Mouse (Mus musculus) forebrain, embryonic 15.5 days (tissue): ENCODE results near the gene Igf2r. TPM values are rescaled to one million over a fixed set of nuclear protein-coding genes. Genes with fewer than 3 reads are reported as not detected.
"Not testable (repeated sequence)": the region's sequence is repeated elsewhere in the genome, so short reads cannot be mapped to it uniquely, and the experiment has no call there.

ENCODE experiments used
- ATAC-seq: fragments of 200-750 bp; cut with Nextera tagmentation; replicated peaks from 2 replicates; pipeline ENCODE4 v1.8.0; 2017; ENCODE audit warnings: mild to moderate bottlenecking, moderate TSS enrichment, moderate library complexity
- H3K27ac ChIP-seq: fragments of 300-500 bp; sonication (generic); replicated peaks from 2 replicates; pipeline ENCODE4 v1.5.1; 2015; ENCODE audit warnings: mild to moderate bottlenecking, inconsistent platforms
- H3K27me3 ChIP-seq: fragments of 300-500 bp; sonication (generic); 2 replicates; pipeline ENCODE4 v1.6.1; 2015; ENCODE audit warnings: inconsistent platforms
- H3K36me3 ChIP-seq: fragments of 300-500 bp; sonication (generic); 2 replicates; pipeline ENCODE4 v1.6.1; 2015; ENCODE audit warnings: mild to moderate bottlenecking, inconsistent platforms
- H3K4me1 ChIP-seq: fragments of 300-500 bp; sonication (generic); 2 replicates; pipeline ENCODE4 v1.6.1; 2015; ENCODE audit warnings: inconsistent platforms
- H3K4me2 ChIP-seq: fragments of 300-500 bp; sonication (generic); replicated peaks from 2 replicates; pipeline ENCODE4 v1.6.1; 2015; ENCODE audit warnings: mild to moderate bottlenecking, inconsistent platforms
- H3K4me3 ChIP-seq: fragments of 300-500 bp; sonication (generic); 2 replicates; pipeline ENCODE4 v1.5.1; 2015; ENCODE audit warnings: mild to moderate bottlenecking, inconsistent platforms
- H3K9ac ChIP-seq: fragments of 300-500 bp; sonication (generic); replicated peaks from 2 replicates; pipeline ENCODE4 v1.6.1; 2015; ENCODE audit warnings: mild to moderate bottlenecking, inconsistent platforms
- H3K9me3 ChIP-seq: fragments of 300-500 bp; sonication (generic); 2 replicates; pipeline ENCODE4 v1.6.1; 2016; ENCODE audit warnings: inconsistent platforms
- WGBS: fragments of 180-500 bp; shearing (Covaris S2); methylation state at CpG from one replicate; pipeline ENCODE4 v1.1.7; 2015; ENCODE audit warnings: mixed read lengths; 5-methylcytosine and 5-hydroxymethylcytosine counted together
- polyA plus RNA-seq: library from polyadenylated mRNA; unstranded; fragments of >200 nt; fragmentation: Nextera tagmentation; extraction: Ambion mirVana; gene quantifications from 2 replicates; pipeline ENCODE4 v1.2.1, GENCODE M21; 2015

Igf2r gene
- polyA plus RNA-seq, 1 experiment from 2014 or later, result 11.0 TPM

DNA sequence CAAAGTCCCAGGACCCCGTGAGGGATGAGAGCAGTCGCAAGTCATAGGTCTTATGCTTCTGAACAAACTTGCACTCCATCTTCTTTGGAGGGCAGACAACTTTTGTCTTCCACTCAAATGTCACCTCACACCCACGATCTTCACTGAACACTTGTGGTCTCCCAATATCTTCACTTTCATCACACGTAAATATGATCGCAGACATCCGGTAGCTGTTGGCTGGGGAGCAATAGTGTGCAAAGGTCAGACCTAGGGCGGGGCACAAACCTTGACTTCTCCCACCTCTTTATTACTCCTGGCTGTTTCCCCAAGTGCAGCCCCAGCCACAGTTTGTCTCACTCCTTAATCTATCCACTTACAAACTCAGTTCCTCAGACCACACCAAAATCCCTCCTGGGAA lies 77.6 kb downstream of the Igf2r start:
- Histone ChIP-seq H3K9me3 (no peaks in the 10 kb centered on the region), H3K4me3 (no peak overlapping the region), H3K4me2 (no peak overlapping the region), H3K4me1 (no peaks in the 10 kb centered on the region), H3K27me3 (no peaks in the 10 kb centered on the region), H3K9ac (no peak overlapping the region), H3K27ac (no peak overlapping the region), H3K36me3 (peaks cover 96% of the 10 kb centered on the region)
- ATAC-seq, result no peak
- 96% methylated on average over 7 of the region's 7 CpGs for WGBS

DNA sequence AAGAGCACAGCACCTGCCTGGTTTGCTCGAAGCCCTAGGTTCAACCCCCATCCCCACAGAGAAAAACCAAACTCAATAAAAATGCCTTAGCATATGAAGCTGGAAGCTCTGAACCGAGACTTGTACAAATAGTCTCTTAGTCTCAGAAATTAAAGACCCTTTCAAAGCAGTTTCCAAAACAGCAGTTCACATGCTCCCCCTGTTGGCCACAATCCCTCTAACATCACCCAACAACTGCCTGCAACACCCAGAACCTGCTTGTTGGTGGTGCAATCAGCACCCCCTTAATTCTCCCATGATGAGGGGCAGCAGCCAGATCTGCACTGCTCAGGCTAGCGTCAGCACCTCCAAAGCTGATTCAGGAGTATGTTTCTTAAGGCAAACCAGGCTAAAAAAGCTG lies 79.9 kb downstream of the Igf2r start:
- no peaks in the 10 kb centered on the region for H3K9me3 ChIP-seq
- H3K4me1 ChIP-seq, result no peaks in the 10 kb centered on the region
- no peak overlapping the region for H3K4me2 ChIP-seq
- H3K9ac ChIP-seq, result no peak overlapping the region
- no peaks in the 10 kb centered on the region for H3K27me3 ChIP-seq
- no peak for ATAC-seq
- no peak overlapping the region for H3K27ac ChIP-seq
- WGBS, result 82% methylated on average over 3 of the region's 3 CpGs
- no peak overlapping the region for H3K4me3 ChIP-seq
- peaks cover 97% of the 10 kb centered on the region for H3K36me3 ChIP-seq

GRCm38 (mm10) chr17:12688427-12689110 lies 80.9 kb downstream of the Igf2r start:
- Histone ChIP-seq H3K27me3 (no peaks in the 10 kb centered on the region), H3K4me1 (no peaks in the 10 kb centered on the region), H3K36me3 (peaks cover 99% of the 10 kb centered on the region), H3K4me2 (no peak overlapping the region), H3K4me3 (no peak overlapping the region), H3K27ac (no peak overlapping the region), H3K9me3 (no peaks in the 10 kb centered on the region), H3K9ac (no peak overlapping the region)
- no peak for ATAC-seq
- WGBS, result 88% methylated on average over 20 of the region's 20 CpGs

GRCm38 (mm10) chr17:12684928-12685624 lies 84.4 kb downstream of the Igf2r start:
- Histone ChIP-seq H3K9ac (no peak overlapping the region), H3K4me3 (no peak overlapping the region), H3K27me3 (no peaks in the 10 kb centered on the region), H3K27ac (no peak overlapping the region), H3K36me3 (peaks cover 75% of the 10 kb centered on the region), H3K9me3 (no peaks in the 10 kb centered on the region), H3K4me1 (no peaks in the 10 kb centered on the region), H3K4me2 (no peak overlapping the region)
- no peak for ATAC-seq
- WGBS, result 92% methylated on average over 7 of the region's 7 CpGs

DNA sequence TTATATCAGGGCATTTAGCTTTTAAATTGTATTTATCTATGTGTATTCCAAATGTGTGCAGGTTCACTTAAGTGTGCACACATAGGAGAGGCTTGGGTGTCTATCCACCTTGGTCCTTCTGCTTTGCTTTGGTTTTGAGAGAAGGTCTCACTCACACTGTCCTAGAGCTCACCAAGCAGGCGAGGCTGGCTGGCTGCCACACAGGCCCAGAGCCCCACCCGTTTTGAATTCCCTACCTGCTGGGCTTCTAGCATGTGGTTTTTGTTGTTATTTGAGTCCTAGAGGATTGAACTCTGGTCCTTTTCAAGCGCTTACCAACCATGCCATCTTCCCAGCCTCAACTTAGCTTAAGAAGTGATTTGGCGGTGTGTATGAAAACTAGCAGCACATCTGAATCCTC lies 85.1 kb downstream of the Igf2r start:
- H3K9me3 ChIP-seq, result no peaks in the 10 kb centered on the region
- WGBS, result 84% methylated on average over 4 of the region's 4 CpGs
- ATAC-seq, result no peak

GRCm38 (mm10) chr17:12683582-12683981 lies 85.9 kb downstream of the Igf2r start:
- Histone ChIP-seq H3K4me1 (no peaks in the 10 kb centered on the region), H3K27me3 (no peaks in the 10 kb centered on the region), H3K36me3 (peaks cover 60% of the 10 kb centered on the region), H3K4me3 (no peak overlapping the region), H3K4me2 (no peak overlapping the region), H3K9ac (no peak overlapping the region), H3K9me3 (no peaks in the 10 kb centered on the region), H3K27ac (no peak overlapping the region)
- 93% methylated on average over 13 of the region's 13 CpGs for WGBS
- no peak for ATAC-seq

More for the DNA sequence above, 85.1 kb downstream of the Igf2r start:
- H3K36me3 ChIP-seq, result peaks cover 68% of the 10 kb centered on the region
- no peak overlapping the region for H3K9ac ChIP-seq
- H3K4me1 ChIP-seq, result no peaks in the 10 kb centered on the region
- no peak overlapping the region for H3K4me2 ChIP-seq
- H3K4me3 ChIP-seq, result no peak overlapping the region
- no peaks in the 10 kb centered on the region for H3K27me3 ChIP-seq
- H3K27ac ChIP-seq, result no peak overlapping the region

GRCm38 (mm10) chr17:12678261-12678660 lies 91.2 kb downstream of the Igf2r start:
- Histone ChIP-seq H3K4me2 (no peak overlapping the region), H3K36me3 (peaks cover 8% of the 10 kb centered on the region), H3K27me3 (no peaks in the 10 kb centered on the region), H3K4me1 (no peaks in the 10 kb centered on the region), H3K9ac (no peak overlapping the region), H3K4me3 (no peak overlapping the region), H3K27ac (no peak overlapping the region), H3K9me3 (no peaks in the 10 kb centered on the region)
- ATAC-seq, result no peak

DNA sequence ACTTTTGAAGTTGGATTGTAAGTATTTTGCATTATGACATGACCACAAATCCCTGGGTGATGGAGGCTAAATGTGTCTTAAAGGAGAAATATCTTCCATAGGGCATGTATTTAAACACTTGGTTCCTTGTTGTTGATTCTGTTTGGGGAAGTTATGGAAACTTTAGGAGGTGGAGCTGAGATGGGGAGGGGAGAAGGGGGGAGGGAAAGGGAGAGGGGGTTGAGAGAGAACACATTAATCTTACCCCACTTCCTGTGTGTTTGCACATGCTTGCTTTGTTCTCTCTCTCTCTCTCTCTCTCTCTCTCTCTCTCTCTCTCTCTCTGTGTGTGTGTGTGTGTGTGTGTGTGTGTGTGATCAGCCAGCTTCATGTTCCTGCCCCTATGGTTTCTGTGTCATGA lies 92.3 kb downstream of the Igf2r start:
- H3K4me1 ChIP-seq, result no peaks in the 10 kb centered on the region
- no peak for ATAC-seq
- H3K27me3 ChIP-seq, result no peaks in the 10 kb centered on the region
- no peak overlapping the region for H3K4me3 ChIP-seq
- H3K4me2 ChIP-seq, result no peak overlapping the region
- H3K9me3 ChIP-seq, result no peaks in the 10 kb centered on the region
- no peaks in the 10 kb centered on the region for H3K36me3 ChIP-seq
- no peak overlapping the region for H3K27ac ChIP-seq
- no peak overlapping the region for H3K9ac ChIP-seq

DNA sequence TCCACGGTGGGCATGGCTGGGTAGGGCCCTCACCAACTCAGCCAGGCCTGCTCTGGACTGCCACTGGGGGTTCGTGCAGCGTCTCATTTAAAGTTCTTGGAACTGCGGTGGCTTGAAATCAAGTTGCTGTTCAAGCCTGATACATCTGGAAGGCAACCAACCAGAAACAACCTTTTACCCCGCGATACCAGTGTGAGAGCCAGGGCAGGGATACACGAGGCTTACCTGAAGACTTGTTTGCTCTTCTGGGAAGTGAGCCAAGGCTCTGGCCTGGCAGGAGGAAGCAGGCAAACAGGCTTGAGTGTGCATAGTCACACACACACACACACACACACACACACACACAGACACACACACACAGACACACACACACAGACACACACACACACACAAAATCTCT lies 93.8 kb downstream of the Igf2r start, which contains the start of gene Slc22a1:
Gene Slc22a1 (minus strand): TSS at position 184 of the 400 bp plus-strand sequence.
- ATAC-seq, result no peak
- no peak within 1 kb of the TSS for H3K27ac ChIP-seq
- 78% methylated on average over 7 of the region's 7 CpGs for WGBS

GRCm38 (mm10) chr17:12674980-12675379 lies 94.5 kb downstream of the Igf2r start:
- H3K27me3 ChIP-seq, H3K9ac ChIP-seq, H3K9me3 ChIP-seq, H3K4me3 ChIP-seq, H3K27ac ChIP-seq, ATAC-seq, H3K4me2 ChIP-seq, H3K36me3 ChIP-seq, H3K4me1 ChIP-seq: not testable (repeated sequence)
- WGBS, result 93% methylated on average over 7 of the region's 7 CpGs

More for the DNA sequence above, 93.8 kb downstream of the Igf2r start, which contains the start of gene Slc22a1:
- no peak within 1 kb of the TSS for H3K4me2 ChIP-seq
- no peak within 1 kb of the TSS for H3K9ac ChIP-seq
- no peaks in the 10 kb centered on the region for H3K36me3 ChIP-seq
- no peaks in the 10 kb centered on the region for H3K27me3 ChIP-seq
- no peaks in the 10 kb centered on the region for H3K9me3 ChIP-seq
- no peaks in the 10 kb centered on the region for H3K4me1 ChIP-seq
- H3K4me3 ChIP-seq, result no peak within 1 kb of the TSS

DNA sequence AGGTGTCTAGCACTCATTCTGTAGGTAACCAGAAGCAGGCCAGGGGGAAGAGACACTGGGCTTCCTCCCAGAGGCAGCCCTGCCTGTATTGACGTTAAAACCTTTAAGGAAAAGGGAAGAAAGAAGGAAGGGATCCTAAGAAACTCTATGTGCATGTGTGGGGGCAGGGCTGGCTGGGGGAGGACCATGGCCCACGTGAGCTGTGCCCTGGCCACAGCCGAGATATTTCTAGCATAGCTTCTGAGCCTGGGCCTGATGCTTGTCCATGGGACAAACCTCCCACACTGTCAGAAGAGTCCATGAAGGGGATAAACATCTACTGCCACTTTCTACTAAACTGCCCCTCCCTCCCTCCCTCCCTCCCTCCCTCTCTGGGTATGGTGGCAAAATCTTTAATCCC lies 95.6 kb downstream of the Igf2r start:
- 74% methylated on average over 3 of the region's 3 CpGs for WGBS
- no peaks in the 10 kb centered on the region for H3K4me1 ChIP-seq
- H3K9ac ChIP-seq, result no peak overlapping the region
- ATAC-seq, result no peak
- H3K4me3 ChIP-seq, result no peak overlapping the region
- H3K9me3 ChIP-seq, result no peaks in the 10 kb centered on the region
- no peak overlapping the region for H3K4me2 ChIP-seq
- H3K27me3 ChIP-seq, result no peaks in the 10 kb centered on the region
- H3K27ac ChIP-seq, result no peak overlapping the region
- H3K36me3 ChIP-seq, result no peaks in the 10 kb centered on the region

DNA sequence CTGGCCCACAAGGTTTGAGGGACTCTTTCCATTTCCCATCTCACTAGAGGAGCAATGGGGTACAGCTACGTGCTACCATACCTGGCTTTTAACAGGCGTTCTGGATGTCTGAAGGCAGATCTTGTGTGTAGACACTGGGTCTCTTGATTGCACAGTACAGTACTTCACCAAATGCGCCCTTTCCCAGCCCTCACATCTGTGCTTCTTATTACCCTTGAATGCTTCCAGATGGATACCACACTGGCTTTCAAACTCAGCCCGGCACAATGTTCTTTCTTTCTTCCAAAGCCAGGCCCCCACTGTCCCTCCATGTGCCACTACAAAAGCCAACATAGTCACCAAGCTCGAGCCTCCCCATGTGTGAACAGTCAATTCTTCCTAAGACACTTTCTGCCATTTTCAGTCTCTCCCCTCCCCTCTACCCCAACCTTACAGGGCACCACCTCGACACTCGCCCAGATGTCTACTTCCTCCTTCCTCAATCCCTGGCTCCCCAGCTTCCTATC lies 97.1 kb downstream of the Igf2r start:
- H3K36me3 ChIP-seq, result no peaks in the 10 kb centered on the region
- H3K4me1 ChIP-seq, result no peaks in the 10 kb centered on the region

More for the DNA sequence above, 97.1 kb downstream of the Igf2r start:
- 84% methylated on average over 7 of the region's 7 CpGs for WGBS
- Histone ChIP-seq H3K27ac (no peak overlapping the region), H3K4me2 (no peak overlapping the region), H3K9me3 (no peaks in the 10 kb centered on the region), H3K4me3 (no peak overlapping the region), H3K9ac (no peak overlapping the region), H3K27me3 (no peaks in the 10 kb centered on the region)
- ATAC-seq, result no peak
